Comparison of ENCODE assay signal across 28 mouse cellular contexts in the genomic region with DNA sequence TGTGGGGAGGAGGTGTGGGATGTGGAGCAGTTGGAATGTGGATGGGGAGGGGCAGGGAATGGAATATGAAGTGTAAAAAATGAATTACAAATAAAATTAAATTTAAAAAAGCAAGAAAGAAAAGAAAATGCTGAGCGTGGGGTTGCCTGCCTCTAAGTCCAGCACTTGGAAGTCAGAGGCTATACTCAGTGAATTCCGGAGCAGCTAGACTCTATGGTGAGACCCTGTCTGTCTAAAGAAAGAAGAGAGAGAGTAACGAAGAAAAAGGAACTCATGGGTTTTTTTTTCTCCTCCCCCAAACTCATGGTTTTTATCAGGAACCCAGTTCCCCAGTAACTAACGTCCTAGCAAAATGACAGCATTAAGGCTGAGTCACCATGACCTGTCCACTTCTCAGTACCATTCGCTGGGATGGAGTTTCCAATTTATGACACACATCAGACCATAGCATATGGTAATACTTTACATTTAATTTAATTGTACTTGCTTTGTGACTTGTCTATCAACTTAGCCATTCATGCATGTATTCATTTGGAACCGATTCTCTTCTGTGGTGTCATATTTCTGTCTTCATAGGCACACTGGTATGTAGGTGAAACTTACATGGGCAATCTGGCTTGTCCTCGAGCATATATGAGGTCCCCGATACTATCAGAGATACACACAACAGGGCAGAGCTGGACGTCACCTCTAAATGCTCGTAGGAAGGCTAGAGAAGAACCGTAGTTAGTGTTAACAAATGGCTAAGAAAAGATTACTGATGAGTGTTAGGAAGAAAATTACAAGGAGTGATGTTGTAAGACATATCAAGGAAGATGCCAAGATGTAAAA. TPM values are rescaled to one million over a fixed set of nuclear protein-coding genes. Genes with fewer than 3 reads are reported as not detected.
DNase-seq lines count a peak whose midpoint lies in the region; ATAC-seq and TF ChIP-seq lines count a peak whose summit lies in the region.
"Had no signal": no experiment of that assay in that cellular context is flagged by ENCODE, and none has a peak within 500 bp of the region (broad histone marks: within the 10 kb centered on the region; RNA-seq: fewer than 3 reads in every experiment).

No protein-coding gene starts in this region.

- no peak for TF ChIP-seq EP300 in lung, postnatal 0 days (IDR thresholded peaks at IDR 0.05)

- H3K4me2 ChIP-seq in liver, embryonic 16.5 days (ENCODE audit: low read depth, low read length), result no peak overlapping the region
- no peak overlapping the region for H3K4me2 ChIP-seq in lung, postnatal 0 days (replicated peaks; ENCODE audit: low read depth, low read length)
- H3K4me2 ChIP-seq: embryonic facial prominence, embryonic 15.5 days; heart, embryonic 13.5 days; lung, embryonic 15.5 days had no signal

- no peaks in the 10 kb centered on the region for H3K36me3 ChIP-seq in G1E (replicated peaks)
- no peaks in the 10 kb centered on the region for H3K36me3 ChIP-seq in liver, embryonic 16.5 days (ENCODE audit: control insufficient read depth, insufficient read depth)
- no peaks in the 10 kb centered on the region for H3K36me3 ChIP-seq in lung, postnatal 0 days (ENCODE audit: insufficient read depth, low read length)
- H3K36me3 ChIP-seq: embryonic facial prominence, embryonic 15.5 days; forebrain, embryonic 10.5 days; heart, embryonic 13.5 days; lung, embryonic 15.5 days had no signal

- H3K9ac ChIP-seq in liver, embryonic 16.5 days (ENCODE audit: low read depth, low read length), result no peak overlapping the region
- H3K9ac ChIP-seq in lung, postnatal 0 days (replicated peaks; ENCODE audit: low read depth), result no peak overlapping the region
- H3K9ac ChIP-seq: embryonic facial prominence, embryonic 15.5 days; forebrain, postnatal 0 days; heart, embryonic 13.5 days; lung, embryonic 15.5 days had no signal

- no peak for TF ChIP-seq CTCF in G1E (IDR thresholded peaks at IDR 0.05; ENCODE audit: low read depth, low read length)
- no peak for TF ChIP-seq CTCF in lung, postnatal 0 days (IDR thresholded peaks at IDR 0.05)

- DNase-seq in 416B (ENCODE audit: low read depth), result peak; percentile 29
- peak; percentile 8 for DNase-seq in G1E (ENCODE audit: low spot score)
- DNase-seq in liver, result peak; percentile 36
- no peak for DNase-seq in kidney, adult 18-20 months
- DNase-seq in lung, postnatal 0 days (ENCODE audit: low spot score), result no peak
- DNase-seq: adrenal gland, postnatal 10 days; cerebellum, adult 8-10 months; cerebellum, postnatal 36 days; embryo, embryonic 11 days; forebrain, postnatal 0 days; gastrocnemius, postnatal 14 days; heart, adult 18-20 months; heart, postnatal 14 days; kidney, adult 11 months; layer of hippocampus, adult 9-11 months; thymus, postnatal 14 days had no signal

- peak; percentile 82 for ATAC-seq in G1E (ENCODE audit: extremely low read depth, insufficient number of reproducible peaks, low FRiP score, poor library complexity, severe bottlenecking)
- peak; percentile 72 for ATAC-seq in liver, embryonic 16.5 days (ENCODE audit: low read depth)
- ATAC-seq in activated CD4-positive, CD25-positive, alpha-beta regulatory T cell, adult 4 months, result no peak
- no peak for ATAC-seq in lung, postnatal 0 days
- ATAC-seq: CD4-positive, CD25-positive, alpha-beta regulatory T cell, adult 4 months; forebrain, postnatal 0 days; hindbrain, postnatal 0 days; midbrain, embryonic 16.5 days had no signal

- peaks cover 24% of the 10 kb centered on the region for H3K4me1 ChIP-seq in G1E (ENCODE audit: insufficient read depth, low read depth, low read length)
- H3K4me1 ChIP-seq in liver, embryonic 16.5 days (ENCODE audit: control insufficient read depth, low read depth, low read length), result no peaks in the 10 kb centered on the region
- H3K4me1 ChIP-seq in lung, postnatal 0 days (ENCODE audit: insufficient read depth, low read depth, low read length), result no peaks in the 10 kb centered on the region
- H3K4me1 ChIP-seq: embryonic facial prominence, embryonic 15.5 days; heart, embryonic 13.5 days; lung, embryonic 15.5 days had no signal

- 0 out of 2 replicates have a peak overlapping the region, but pooled peaks have one; percentile 17 for H3K27ac ChIP-seq in liver, embryonic 16.5 days (ENCODE audit: low read length)
- H3K27ac ChIP-seq in lung, postnatal 0 days (ENCODE audit: low read length), result no peak overlapping the region
- H3K27ac ChIP-seq: embryonic facial prominence, embryonic 15.5 days; forebrain, embryonic 10.5 days; heart, embryonic 13.5 days; hindbrain, postnatal 0 days; kidney, postnatal 0 days; lung, embryonic 15.5 days; macrophage; stomach, postnatal 0 days had no signal

- WGBS in liver, embryonic 16.5 days (ENCODE audit: insufficient replicate concordance), result 58% methylated on average over 11 of the region's 11 CpGs
- WGBS in lung, postnatal 0 days, result 77% methylated on average over 11 of the region's 11 CpGs

- no peaks in the 10 kb centered on the region for H3K9me3 ChIP-seq in G1E (replicated peaks)
- H3K9me3 ChIP-seq in liver, embryonic 16.5 days (replicated peaks; ENCODE audit: control insufficient read depth, low read length), result no peaks in the 10 kb centered on the region
- H3K9me3 ChIP-seq in lung, postnatal 0 days (ENCODE audit: low read length), result no peaks in the 10 kb centered on the region
- H3K9me3 ChIP-seq: embryonic facial prominence, embryonic 15.5 days; forebrain, embryonic 10.5 days; heart, embryonic 13.5 days; lung, embryonic 15.5 days had no signal

- H3K27me3 ChIP-seq in G1E (ENCODE audit: insufficient read depth, low read length), result no peaks in the 10 kb centered on the region
- H3K27me3 ChIP-seq in liver, embryonic 16.5 days (ENCODE audit: control insufficient read depth, insufficient read depth, low read depth, low read length), result no peaks in the 10 kb centered on the region
- no peaks in the 10 kb centered on the region for H3K27me3 ChIP-seq in lung, postnatal 0 days (replicated peaks; ENCODE audit: insufficient read depth, low read length)
- H3K27me3 ChIP-seq: embryonic facial prominence, embryonic 15.5 days; heart, embryonic 13.5 days; lung, embryonic 15.5 days had no signal

- H3K4me3 ChIP-seq in G1E (ENCODE audit: low read depth, low read length), result no peak overlapping the region
- no peak overlapping the region for H3K4me3 ChIP-seq in liver, embryonic 16.5 days (ENCODE audit: low read depth, low read length)
- no peak overlapping the region for H3K4me3 ChIP-seq in lung, postnatal 0 days (ENCODE audit: low read depth, low read length)
- H3K4me3 ChIP-seq: embryonic facial prominence, embryonic 15.5 days; forebrain, embryonic 10.5 days; heart, embryonic 13.5 days; lung, embryonic 15.5 days had no signal

RNA-seq across cellular contexts. Expression of gene Tasp1, which starts 14.4 kb away (rescaled TPM):
- total RNA-seq in G1E (2014; fragmentation: Nextera tagmentation) (16.0 and 21.0 TPM in 2 replicates), G1E (2017) (44.4 and 50.8 TPM in 2 replicates)
- polyA plus RNA-seq in G1E (2012), result 1.6 and 1.8 TPM in 2 replicates
- polyA plus RNA-seq in liver, embryonic 16.5 days (2015; fragmentation: Nextera tagmentation; extraction: Ambion mirVana), result 11.8 and 12.0 TPM in 2 replicates
- polyA plus RNA-seq in activated CD4-positive, CD25-positive, alpha-beta regulatory T cell, adult 4 months (2017; shearing (Covaris generic)), result 100 to 1,000 TPM; 108 to 116 TPM
- polyA plus RNA-seq in lung, postnatal 0 days (2015; fragmentation: Nextera tagmentation; extraction: Ambion mirVana), result 13.1 and 13.3 TPM in 2 replicates

Comparison
In these comparisons a context has a peak if more than half of its experiments do, and no peak if none do; other contexts are left out.
1. DNase-seq: peak in 416B (single experiment), G1E (single experiment) and liver (single experiment); none in kidney, adult 18-20 months (single experiment) and lung, postnatal 0 days (single experiment).
2. ATAC-seq: peak in G1E (single experiment) and liver, embryonic 16.5 days (single experiment); none in activated CD4-positive, CD25-positive, alpha-beta regulatory T cell, adult 4 months (single experiment) and lung, postnatal 0 days (single experiment).